Mouse (Mus musculus): Measurements from ENCODE around the gene Olfr804. TPM values are rescaled to one million over a fixed set of nuclear protein-coding genes. Genes with fewer than 3 reads are reported as not detected.

The Olfr804 gene
- polyA plus RNA-seq, 1 experiment from 2014 or later = not detected

Small RNAs within 50 kb of the gene (microRNA-seq; reads per million reads assigned to microRNA genes)
- gene Gm24485 = not detected

Other genes with a start within 250 kb of the Olfr804 start
- gene Olfr787, start 241.3 kb upstream of the Olfr804 start, polyA plus RNA-seq (2014; fragmentation: Nextera tagmentation; extraction: Ambion mirVana) = not detected in 2 replicates
- not detected in 2 replicates for gene Olfr788, start 232.2 kb upstream of the Olfr804 start, polyA plus RNA-seq (2014; fragmentation: Nextera tagmentation; extraction: Ambion mirVana)
- not detected in 2 replicates for gene Olfr789, start 218.5 kb upstream of the Olfr804 start, polyA plus RNA-seq (2014; fragmentation: Nextera tagmentation; extraction: Ambion mirVana)
- gene Olfr790, start 204.7 kb upstream of the Olfr804 start, polyA plus RNA-seq (2014; fragmentation: Nextera tagmentation; extraction: Ambion mirVana) = not detected in 2 replicates
- not detected in 2 replicates for gene Olfr791, start 181.4 kb upstream of the Olfr804 start, polyA plus RNA-seq (2014; fragmentation: Nextera tagmentation; extraction: Ambion mirVana)
- gene Olfr792, start 164.0 kb upstream of the Olfr804 start, polyA plus RNA-seq (2014; fragmentation: Nextera tagmentation; extraction: Ambion mirVana) = not detected in 2 replicates
- gene Olfr794, start 135.6 kb upstream of the Olfr804 start, polyA plus RNA-seq (2014; fragmentation: Nextera tagmentation; extraction: Ambion mirVana) = not detected in 2 replicates
- not detected in 2 replicates for gene Olfr796, start 90.6 kb upstream of the Olfr804 start, polyA plus RNA-seq (2014; fragmentation: Nextera tagmentation; extraction: Ambion mirVana)
- gene Olfr798, start 75.3 kb upstream of the Olfr804 start, polyA plus RNA-seq (2014; fragmentation: Nextera tagmentation; extraction: Ambion mirVana) = not detected in 2 replicates
- not detected in 2 replicates for gene Olfr799, start 65.7 kb upstream of the Olfr804 start, polyA plus RNA-seq (2014; fragmentation: Nextera tagmentation; extraction: Ambion mirVana)
- gene Olfr800, start 45.5 kb upstream of the Olfr804 start, polyA plus RNA-seq (2014; fragmentation: Nextera tagmentation; extraction: Ambion mirVana) = not detected in 2 replicates
- gene Olfr801, start 29.3 kb upstream of the Olfr804 start, polyA plus RNA-seq (2014; fragmentation: Nextera tagmentation; extraction: Ambion mirVana) = not detected in 2 replicates
- gene Olfr802, start 15.0 kb upstream of the Olfr804 start, polyA plus RNA-seq (2014; fragmentation: Nextera tagmentation; extraction: Ambion mirVana) = 0.06 TPM in 1 of 2 replicates, not detected in the other
- gene Olfr803, start 8.9 kb upstream of the Olfr804 start, polyA plus RNA-seq (2014; fragmentation: Nextera tagmentation; extraction: Ambion mirVana) = not detected in 2 replicates
- gene Olfr805, start 26.2 kb downstream of the Olfr804 start, polyA plus RNA-seq (2014; fragmentation: Nextera tagmentation; extraction: Ambion mirVana) = not detected in 2 replicates
- not detected in 2 replicates for gene Olfr806, start 38.7 kb downstream of the Olfr804 start, polyA plus RNA-seq (2014; fragmentation: Nextera tagmentation; extraction: Ambion mirVana)
- not detected in 2 replicates for gene Olfr807, start 54.6 kb downstream of the Olfr804 start, polyA plus RNA-seq (2014; fragmentation: Nextera tagmentation; extraction: Ambion mirVana)
- gene Olfr808, start 62.3 kb downstream of the Olfr804 start, polyA plus RNA-seq (2014; fragmentation: Nextera tagmentation; extraction: Ambion mirVana) = not detected in 2 replicates
- not detected in 2 replicates for gene Olfr809, start 71.4 kb downstream of the Olfr804 start, polyA plus RNA-seq (2014; fragmentation: Nextera tagmentation; extraction: Ambion mirVana)
- not detected in 2 replicates for gene Olfr810, start 91.7 kb downstream of the Olfr804 start, polyA plus RNA-seq (2014; fragmentation: Nextera tagmentation; extraction: Ambion mirVana)
- gene Olfr811, start 101.2 kb downstream of the Olfr804 start, polyA plus RNA-seq (2014; fragmentation: Nextera tagmentation; extraction: Ambion mirVana) = not detected in 2 replicates
- not detected in 2 replicates for gene Olfr812, start 142.9 kb downstream of the Olfr804 start, polyA plus RNA-seq (2014; fragmentation: Nextera tagmentation; extraction: Ambion mirVana)
- not detected in 2 replicates for gene Olfr813, start 152.2 kb downstream of the Olfr804 start, polyA plus RNA-seq (2014; fragmentation: Nextera tagmentation; extraction: Ambion mirVana)
- gene Olfr814, start 176.6 kb downstream of the Olfr804 start, polyA plus RNA-seq (2014; fragmentation: Nextera tagmentation; extraction: Ambion mirVana) = not detected in 2 replicates
- not detected in 2 replicates for gene Olfr815, start 202.7 kb downstream of the Olfr804 start, polyA plus RNA-seq (2014; fragmentation: Nextera tagmentation; extraction: Ambion mirVana)
- not detected in 2 replicates for gene Olfr816, start 212.4 kb downstream of the Olfr804 start, polyA plus RNA-seq (2014; fragmentation: Nextera tagmentation; extraction: Ambion mirVana)
- not detected in 2 replicates for gene Olfr818, start 245.9 kb downstream of the Olfr804 start, polyA plus RNA-seq (2014; fragmentation: Nextera tagmentation; extraction: Ambion mirVana)